Mouse (Mus musculus) kidney, postnatal 0 days (tissue): ENCODE data around the gene Ngfr. TPM values are rescaled to one million over a fixed set of nuclear protein-coding genes. Genes with fewer than 3 reads are reported as not detected.

Source experiments
- ATAC-seq: fragments of 200-750 bp; cut with Nextera tagmentation; replicated peaks from 2 replicates; pipeline ENCODE4 v1.8.0; 2017; ENCODE audit warnings: low read depth, moderate number of reproducible peaks, moderate TSS enrichment, moderate library complexity; ENCODE audit not compliant: low FRiP score
- DNase-seq: peaks from one replicate; pipeline ENCODE4 v3.0.0-alpha.2; 2016; ENCODE audit warnings: low spot score
- H3K27ac ChIP-seq: fragments of 300-500 bp; sonication (generic); 2 replicates; pipeline ENCODE4 v1.5.1; 2014; ENCODE audit warnings: mild to moderate bottlenecking
- H3K27me3 ChIP-seq: fragments of 300-500 bp; sonication (generic); 2 replicates; pipeline ENCODE4 v1.6.1; 2014; ENCODE audit warnings: low read length, mixed read lengths; ENCODE audit not compliant: insufficient read depth
- H3K36me3 ChIP-seq: fragments of 300-500 bp; sonication (generic); 2 replicates; pipeline ENCODE4 v1.6.1; 2014; ENCODE audit warnings: low read length, mixed read lengths; ENCODE audit not compliant: insufficient read depth
- H3K4me1 ChIP-seq: fragments of 300-500 bp; sonication (generic); replicated peaks from 2 replicates; pipeline ENCODE4 v1.6.1; 2014; ENCODE audit warnings: antibody characterized with exemption, low read length, mixed read lengths; ENCODE audit not compliant: insufficient read depth
- H3K4me2 ChIP-seq: fragments of 300-500 bp; sonication (generic); 2 replicates; pipeline ENCODE4 v1.6.1; 2014; ENCODE audit warnings: mild to moderate bottlenecking, low read length, moderate library complexity, mixed read lengths
- H3K4me3 ChIP-seq: fragments of 300-500 bp; sonication (generic); replicated peaks from 2 replicates; pipeline ENCODE4 v1.5.1; 2014; ENCODE audit warnings: low read depth, low read length
- H3K9ac ChIP-seq: fragments of 300-500 bp; sonication (generic); 2 replicates; pipeline ENCODE4 v1.6.1; 2014; ENCODE audit warnings: low read depth, low read length
- H3K9me3 ChIP-seq: fragments of 300-500 bp; sonication (generic); replicated peaks from 2 replicates; pipeline ENCODE4 v1.6.1; 2016; ENCODE audit warnings: low read length, inconsistent platforms, mixed read lengths
- CTCF ChIP-seq: IDR thresholded peaks from 2 replicates; pipeline ENCODE4 v1.5.1; 2016; ENCODE audit warnings: antibody characterized with exemption, low read depth, mild to moderate bottlenecking, moderate library complexity
- WGBS: fragments of 180-500 bp; shearing (Covaris S2); extraction: QIAGEN DNeasy Blood & Tissue Kit; methylation state at CpG from one replicate; pipeline ENCODE4 v1.1.7; 2014; 5-methylcytosine and 5-hydroxymethylcytosine counted together
- polyA plus RNA-seq: library from polyadenylated mRNA; unstranded; fragments of >200 nt; fragmentation: Nextera tagmentation; extraction: Ambion mirVana; gene quantifications from 2 replicates; pipeline ENCODE4 v1.2.1, GENCODE M21; 2015

The Ngfr gene
- 6.2 and 7.6 TPM in 2 replicates for polyA plus RNA-seq

GRCm38 (mm10) chr11:95587423-95587951 is at the start of gene Ngfr:
Ngfr (minus strand) TSS chr11:95587735.
- WGBS: 1% methylated on average over 36 of the region's 39 CpGs
- Histone ChIP-seq H3K4me2 (peak within 1 kb of the TSS; percentile 71), H3K27ac (no peak within 1 kb of the TSS), H3K36me3 (no peaks in the 10 kb centered on the region), H3K4me1 (peaks cover 27% of the 10 kb centered on the region), H3K27me3 (peaks cover 11% of the 10 kb centered on the region), H3K9me3 (no peaks in the 10 kb centered on the region), H3K4me3 (peak within 1 kb of the TSS; percentile 40), H3K9ac (0 out of 2 replicates have a peak within 1 kb of the TSS, but pooled peaks have one; percentile 40)
- TF ChIP-seq CTCF: no peak
- peak; percentile 69 for DNase-seq
- ATAC-seq: peak; percentile 37

- H3K27me3 ChIP-seq: no peaks in the 10 kb centered on the region
- no peak overlapping the region for H3K4me3 ChIP-seq
- no peak overlapping the region for H3K9ac ChIP-seq
- ATAC-seq: no peak
- no peak for DNase-seq
- no peak overlapping the region for H3K4me2 ChIP-seq
- no peaks in the 10 kb centered on the region for H3K36me3 ChIP-seq
- no peak overlapping the region for H3K27ac ChIP-seq
- peaks cover 5% of the 10 kb centered on the region; the same call in 1 of the 2 replicates for H3K4me1 ChIP-seq
- WGBS: 44% methylated on average over 2 of the region's 2 CpGs
- no peak for TF ChIP-seq CTCF
- H3K9me3 ChIP-seq: no peaks in the 10 kb centered on the region
These were observed 47.5 kb upstream of the Ngfr start for GRCm38 (mm10) chr11:95635030-95635429.

- DNase-seq (no peak), ATAC-seq (peak; percentile 47; the same call in 1 of the 2 replicates)
- Histone ChIP-seq H3K27me3 (no peaks in the 10 kb centered on the region), H3K9me3 (no peaks in the 10 kb centered on the region), H3K36me3 (no peaks in the 10 kb centered on the region), H3K4me3 (no peak overlapping the region), H3K4me2 (no peak overlapping the region), H3K27ac (no peak overlapping the region), H3K9ac (no peak overlapping the region), H3K4me1 (peaks cover 5% of the 10 kb centered on the region; the same call in 1 of the 2 replicates)
- WGBS: 68% methylated on average over 2 of the region's 2 CpGs
- no peak for TF ChIP-seq CTCF
These were observed 46.0 kb upstream of the Ngfr start for GRCm38 (mm10) chr11:95633512-95634000.

- Histone ChIP-seq H3K36me3 (no peaks in the 10 kb centered on the region), H3K27ac (peak overlapping the region; percentile 31; the same call in 1 of the 2 replicates), H3K4me3 (no peak overlapping the region), H3K9me3 (no peaks in the 10 kb centered on the region), H3K4me1 (peaks cover 5% of the 10 kb centered on the region; the same call in 1 of the 2 replicates), H3K9ac (no peak overlapping the region), H3K4me2 (no peak overlapping the region), H3K27me3 (no peaks in the 10 kb centered on the region)
- 79% methylated on average over 6 of the region's 6 CpGs for WGBS
- DNase-seq (no peak), ATAC-seq (no peak)
- no peak for TF ChIP-seq CTCF
These were observed 44.9 kb upstream of the Ngfr start for GRCm38 (mm10) chr11:95632474-95632873.

- DNase-seq (peak; percentile 76), ATAC-seq (peak; percentile 75)
- H3K27me3 ChIP-seq: no peaks in the 10 kb centered on the region
- TF ChIP-seq CTCF: no peak
- no peak overlapping the region for H3K27ac ChIP-seq
- no peaks in the 10 kb centered on the region for H3K36me3 ChIP-seq
- H3K9ac ChIP-seq: no peak overlapping the region
- no peak overlapping the region for H3K4me2 ChIP-seq
- WGBS: 33% methylated on average over 4 of the region's 4 CpGs
- H3K4me1 ChIP-seq: peaks cover 5% of the 10 kb centered on the region; the same call in 1 of the 2 replicates
- H3K4me3 ChIP-seq: no peak overlapping the region
- no peaks in the 10 kb centered on the region for H3K9me3 ChIP-seq
These were observed 43.8 kb upstream of the Ngfr start for GRCm38 (mm10) chr11:95631301-95631700.

GRCm38 (mm10) chr11:95630558-95630957 is 43.0 kb upstream of the Ngfr start:
- DNase-seq (no peak), ATAC-seq (no peak)
- Histone ChIP-seq H3K4me3 (no peak overlapping the region), H3K36me3 (no peaks in the 10 kb centered on the region), H3K9me3 (no peaks in the 10 kb centered on the region), H3K27me3 (no peaks in the 10 kb centered on the region), H3K4me2 (no peak overlapping the region), H3K9ac (no peak overlapping the region), H3K27ac (no peak overlapping the region), H3K4me1 (peaks cover 5% of the 10 kb centered on the region; the same call in 1 of the 2 replicates)
- WGBS: 68% methylated on average over 6 of the region's 6 CpGs
- no peak for TF ChIP-seq CTCF
